Mouse (Mus musculus): Measurements from ENCODE around the gene Il17ra. TPM values are rescaled to one million over a fixed set of nuclear protein-coding genes. Genes with fewer than 3 reads are reported as not detected.

Gene Il17ra
- polyA plus RNA-seq, 1 experiment, result 39.1 TPM

GRCm38 (mm10) chr6:120468259-120468658 is 5.2 kb downstream of the Il17ra start:
- Histone ChIP-seq H3K4me3 (ENCODE audit: insufficient read depth, low read depth, low read length) (no peak overlapping the region), H3K27ac (ENCODE audit: insufficient read depth, low read depth, low read length) (no peak overlapping the region), H3K4me1 (ENCODE audit: control insufficient read depth, insufficient read depth, low read length) (peaks cover 29% of the 10 kb centered on the region)
- 96% methylated on average over 4 of the region's 4 CpGs for WGBS
- TF ChIP-seq CTCF (IDR thresholded peaks at IDR 0.05; ENCODE audit: insufficient read depth, low read depth, low read length) (no peak), POLR2A (IDR thresholded peaks at IDR 0.05; ENCODE audit: insufficient read depth, low read depth, low read length) (no peak)

- Histone ChIP-seq H3K4me3 (ENCODE audit: insufficient read depth, low read depth, low read length) (no peak overlapping the region), H3K27ac (ENCODE audit: insufficient read depth, low read depth, low read length) (no peak overlapping the region), H3K4me1 (ENCODE audit: control insufficient read depth, insufficient read depth, low read length) (peaks cover 27% of the 10 kb centered on the region)
- WGBS, result 66% methylated on average over 3 of the region's 3 CpGs
- TF ChIP-seq CTCF (IDR thresholded peaks at IDR 0.05; ENCODE audit: insufficient read depth, low read depth, low read length) (no peak), POLR2A (IDR thresholded peaks at IDR 0.05; ENCODE audit: insufficient read depth, low read depth, low read length) (no peak)
Observed at GRCm38 (mm10) chr6:120469268-120469667, 6.2 kb downstream of the Il17ra start.

- Histone ChIP-seq H3K4me3 (ENCODE audit: insufficient read depth, low read depth, low read length) (no peak overlapping the region), H3K27ac (ENCODE audit: insufficient read depth, low read depth, low read length) (no peak overlapping the region), H3K4me1 (ENCODE audit: control insufficient read depth, insufficient read depth, low read length) (peaks cover 27% of the 10 kb centered on the region)
- no peak for TF ChIP-seq CTCF (IDR thresholded peaks at IDR 0.05; ENCODE audit: insufficient read depth, low read depth, low read length)
Observed at GRCm38 (mm10) chr6:120469770-120470169, 6.7 kb downstream of the Il17ra start.

- Histone ChIP-seq H3K4me1 (ENCODE audit: control insufficient read depth, insufficient read depth, low read length) (peaks cover 27% of the 10 kb centered on the region), H3K27ac (ENCODE audit: insufficient read depth, low read depth, low read length) (no peak overlapping the region), H3K4me3 (ENCODE audit: insufficient read depth, low read depth, low read length) (no peak overlapping the region)
- WGBS, result 93% methylated on average over 1 of the region's 1 CpGs
- no peak for TF ChIP-seq POLR2A (IDR thresholded peaks at IDR 0.05; ENCODE audit: insufficient read depth, low read depth, low read length)
- no peak for TF ChIP-seq CTCF (IDR thresholded peaks at IDR 0.05; ENCODE audit: insufficient read depth, low read depth, low read length)
Observed at GRCm38 (mm10) chr6:120470666-120471065, 7.6 kb downstream of the Il17ra start.

- Histone ChIP-seq H3K4me1 (ENCODE audit: control insufficient read depth, insufficient read depth, low read length) (peaks cover 25% of the 10 kb centered on the region), H3K27ac (ENCODE audit: insufficient read depth, low read depth, low read length) (peak overlapping the region; percentile 78), H3K4me3 (ENCODE audit: insufficient read depth, low read depth, low read length) (no peak overlapping the region)
- TF ChIP-seq CTCF (IDR thresholded peaks at IDR 0.05; ENCODE audit: insufficient read depth, low read depth, low read length) (no peak), POLR2A (IDR thresholded peaks at IDR 0.05; ENCODE audit: insufficient read depth, low read depth, low read length) (no peak)
- 6% methylated on average over 5 of the region's 5 CpGs for WGBS
Observed at GRCm38 (mm10) chr6:120471991-120472441, 9.0 kb downstream of the Il17ra start.

- WGBS, result 30% methylated on average over 8 of the region's 8 CpGs
Observed at GRCm38 (mm10) chr6:120472455-120473140, 9.6 kb downstream of the Il17ra start.

GRCm38 (mm10) chr6:120473427-120473826 is 10.4 kb downstream of the Il17ra start:
- no peak overlapping the region for H3K4me3 ChIP-seq (ENCODE audit: insufficient read depth, low read depth, low read length)
- TF ChIP-seq POLR2A (IDR thresholded peaks at IDR 0.05; ENCODE audit: insufficient read depth, low read depth, low read length) (no peak), CTCF (IDR thresholded peaks at IDR 0.05; ENCODE audit: insufficient read depth, low read depth, low read length) (no peak)
- H3K27ac ChIP-seq (ENCODE audit: insufficient read depth, low read depth, low read length), result peak overlapping the region; percentile 1; the same call in 1 of the 2 replicates
- H3K4me1 ChIP-seq (ENCODE audit: control insufficient read depth, insufficient read depth, low read length), result peaks cover 25% of the 10 kb centered on the region
- 60% methylated on average over 5 of the region's 5 CpGs for WGBS

More at GRCm38 (mm10) chr6:120472455-120473140, 9.6 kb downstream of the Il17ra start:
- TF ChIP-seq CTCF (IDR thresholded peaks at IDR 0.05; ENCODE audit: insufficient read depth, low read depth, low read length) (no peak), POLR2A (IDR thresholded peaks at IDR 0.05; ENCODE audit: insufficient read depth, low read depth, low read length) (no peak)
- peaks cover 25% of the 10 kb centered on the region for H3K4me1 ChIP-seq (ENCODE audit: control insufficient read depth, insufficient read depth, low read length)
- no peak overlapping the region for H3K4me3 ChIP-seq (ENCODE audit: insufficient read depth, low read depth, low read length)
- H3K27ac ChIP-seq (ENCODE audit: insufficient read depth, low read depth, low read length), result peak overlapping the region; percentile 78

- TF ChIP-seq CTCF (IDR thresholded peaks at IDR 0.05; ENCODE audit: insufficient read depth, low read depth, low read length), result no peak
- no peak overlapping the region for H3K4me3 ChIP-seq (ENCODE audit: insufficient read depth, low read depth, low read length)
Observed at GRCm38 (mm10) chr6:120475288-120475687, 12.2 kb downstream of the Il17ra start.

GRCm38 (mm10) chr6:120479302-120479701 is 16.3 kb downstream of the Il17ra start:
- H3K4me3 ChIP-seq (ENCODE audit: insufficient read depth, low read depth, low read length), result no peak overlapping the region
- H3K27ac ChIP-seq (ENCODE audit: insufficient read depth, low read depth, low read length), result no peak overlapping the region
- TF ChIP-seq CTCF (IDR thresholded peaks at IDR 0.05; ENCODE audit: insufficient read depth, low read depth, low read length), result no peak
- TF ChIP-seq POLR2A (IDR thresholded peaks at IDR 0.05; ENCODE audit: insufficient read depth, low read depth, low read length), result no peak
- peaks cover 12% of the 10 kb centered on the region for H3K4me1 ChIP-seq (ENCODE audit: control insufficient read depth, insufficient read depth, low read length)
- WGBS, result 83% methylated on average over 2 of the region's 2 CpGs

More at GRCm38 (mm10) chr6:120475288-120475687, 12.2 kb downstream of the Il17ra start:
- Histone ChIP-seq H3K27ac (ENCODE audit: insufficient read depth, low read depth, low read length) (no peak overlapping the region), H3K4me1 (ENCODE audit: control insufficient read depth, insufficient read depth, low read length) (peaks cover 23% of the 10 kb centered on the region)
- 90% methylated on average over 8 of the region's 8 CpGs for WGBS
